Mouse (Mus musculus) stomach, postnatal 0 days (tissue): Measurements from ENCODE around the gene Nr2f2. TPM values are rescaled to one million over a fixed set of nuclear protein-coding genes. Genes with fewer than 3 reads are reported as not detected.

ENCODE experiments used
- ATAC-seq: fragments of 200-750 bp; cut with Nextera tagmentation; 2 replicates; pipeline ENCODE4 v1.8.0; 2017; ENCODE audit not compliant: low FRiP score, low TSS enrichment
- DNase-seq: peaks from one replicate; pipeline ENCODE4 v3.0.0-alpha.2; 2016; ENCODE audit warnings: low spot score
- H3K27ac ChIP-seq: fragments of 300-500 bp; sonication (generic); replicated peaks from 2 replicates; pipeline ENCODE4 v1.5.1; 2014; ENCODE audit warnings: mild to moderate bottlenecking, control low read depth
- H3K27me3 ChIP-seq: fragments of 300-500 bp; sonication (generic); 2 replicates; pipeline ENCODE4 v1.6.1; 2014; ENCODE audit warnings: low read length; ENCODE audit not compliant: control insufficient read depth, insufficient read depth
- H3K36me3 ChIP-seq: fragments of 300-500 bp; sonication (generic); 2 replicates; pipeline ENCODE4 v1.6.1; 2014; ENCODE audit warnings: low read length, mixed read lengths; ENCODE audit not compliant: control insufficient read depth, insufficient read depth
- H3K4me1 ChIP-seq: fragments of 300-500 bp; sonication (generic); replicated peaks from 2 replicates; pipeline ENCODE4 v1.6.1; 2014; ENCODE audit warnings: antibody characterized with exemption; ENCODE audit not compliant: control insufficient read depth, insufficient read depth
- H3K4me2 ChIP-seq: fragments of 300-500 bp; sonication (generic); replicated peaks from 2 replicates; pipeline ENCODE4 v1.6.1; 2014; ENCODE audit warnings: low read depth, mild to moderate bottlenecking, control low read depth, moderate library complexity
- H3K4me3 ChIP-seq: fragments of 300-500 bp; sonication (generic); 2 replicates; pipeline ENCODE4 v1.5.1; 2014; ENCODE audit warnings: low read depth, low read length, control low read depth
- H3K9ac ChIP-seq: fragments of 300-500 bp; sonication (generic); 2 replicates; pipeline ENCODE4 v1.6.1; 2014; ENCODE audit warnings: mild to moderate bottlenecking, low read length, control low read depth, mixed read lengths
- H3K9me3 ChIP-seq: fragments of 300-500 bp; sonication (generic); 2 replicates; pipeline ENCODE4 v1.6.1; 2016; ENCODE audit warnings: low read length; ENCODE audit not compliant: control insufficient read depth
- CTCF ChIP-seq: IDR thresholded peaks from 2 replicates; pipeline ENCODE4 v1.5.1; 2016; ENCODE audit warnings: antibody characterized with exemption, low read depth, mild to moderate bottlenecking, moderate library complexity
- EP300 ChIP-seq: optimal IDR thresholded peaks from 2 replicates; pipeline ENCODE3; 2016; ENCODE audit warnings: antibody characterized with exemption
- WGBS: fragments of 180-500 bp; shearing (Covaris S2); extraction: QIAGEN DNeasy Blood & Tissue Kit; methylation state at CpG from one replicate; pipeline ENCODE4 v1.1.7; 2014; 5-methylcytosine and 5-hydroxymethylcytosine counted together
- polyA plus RNA-seq: library from polyadenylated mRNA; unstranded; fragments of >200 nt; fragmentation: Nextera tagmentation; extraction: Ambion mirVana; gene quantifications from 2 replicates; pipeline ENCODE4 v1.2.1, GENCODE M21; 2015

Nr2f2 gene
- polyA plus RNA-seq, 1 experiment from 2014 or later: 53.9 TPM

GRCm38 (mm10) chr7:70351981-70352560 is 14.5 kb downstream of the Nr2f2 start:
- Histone ChIP-seq H3K4me2 (peak overlapping the region; percentile 88), H3K4me3 (peak overlapping the region; percentile 72), H3K4me1 (peaks cover under 1% of the 10 kb centered on the region; the same call in 1 of the 2 replicates), H3K36me3 (no peaks in the 10 kb centered on the region; the same call in 1 of the 2 replicates), H3K27ac (peak overlapping the region; percentile 96), H3K9ac (peak overlapping the region; percentile 86), H3K9me3 (no peaks in the 10 kb centered on the region), H3K27me3 (no peaks in the 10 kb centered on the region)
- 12% methylated on average over 1 of the region's 1 CpGs for WGBS
- DNase-seq: peak; percentile 12
- no peak for TF ChIP-seq CTCF
- TF ChIP-seq EP300: no peak
- ATAC-seq: no peak

- Histone ChIP-seq H3K27ac (peak overlapping the region; percentile 96), H3K9ac (peak overlapping the region; percentile 86), H3K36me3 (no peaks in the 10 kb centered on the region; the same call in 1 of the 2 replicates), H3K9me3 (no peaks in the 10 kb centered on the region), H3K4me2 (peak overlapping the region; percentile 88), H3K4me3 (peak overlapping the region; percentile 72), H3K4me1 (peaks cover 7% of the 10 kb centered on the region; the same call in 1 of the 2 replicates), H3K27me3 (no peaks in the 10 kb centered on the region)
- TF ChIP-seq EP300 (no peak), CTCF (no peak)
- ATAC-seq (peak; percentile 66), DNase-seq (peak; percentile 72)
- WGBS: 1% methylated on average over 38 of the region's 55 CpGs
These were observed 15.6 kb downstream of the Nr2f2 start for GRCm38 (mm10) chr7:70350781-70351551.

GRCm38 (mm10) chr7:70349981-70350670 is 16.4 kb downstream of the Nr2f2 start:
- Histone ChIP-seq H3K36me3 (no peaks in the 10 kb centered on the region), H3K9me3 (no peaks in the 10 kb centered on the region), H3K4me1 (peaks cover 7% of the 10 kb centered on the region; the same call in 1 of the 2 replicates), H3K27me3 (no peaks in the 10 kb centered on the region), H3K4me3 (peak overlapping the region; percentile 72), H3K27ac (peak overlapping the region; percentile 96), H3K9ac (peak overlapping the region; percentile 86), H3K4me2 (peak overlapping the region; percentile 88)
- TF ChIP-seq CTCF (no peak), EP300 (no peak)
- DNase-seq: peak; percentile 20
- no peak for ATAC-seq
- 14% methylated on average over 20 of the region's 20 CpGs for WGBS

GRCm38 (mm10) chr7:70348977-70349615 is 17.4 kb downstream of the Nr2f2 start:
- no peaks in the 10 kb centered on the region for H3K36me3 ChIP-seq
- WGBS: 32% methylated on average over 11 of the region's 11 CpGs
- DNase-seq (peak; percentile 35), ATAC-seq (no peak)
- H3K4me1 ChIP-seq: peaks cover 7% of the 10 kb centered on the region; the same call in 1 of the 2 replicates
- H3K27me3 ChIP-seq: no peaks in the 10 kb centered on the region
- no peaks in the 10 kb centered on the region for H3K9me3 ChIP-seq
- TF ChIP-seq CTCF (no peak), EP300 (no peak)
- peak overlapping the region; percentile 88 for H3K4me2 ChIP-seq
- H3K9ac ChIP-seq: peak overlapping the region; percentile 86; the same call in 1 of the 2 replicates
- H3K27ac ChIP-seq: peak overlapping the region; percentile 96
- peak overlapping the region; percentile 72; the same call in 1 of the 2 replicates for H3K4me3 ChIP-seq

GRCm38 (mm10) chr7:70348064-70348976 is 18.2 kb downstream of the Nr2f2 start:
- 33% methylated on average over 30 of the region's 30 CpGs for WGBS
- H3K36me3 ChIP-seq: no peaks in the 10 kb centered on the region
- no peak for TF ChIP-seq CTCF
- TF ChIP-seq EP300: no peak
- no peak for ATAC-seq
- peak overlapping the region; percentile 58 for H3K9ac ChIP-seq
- DNase-seq: peak; percentile 21
- peak overlapping the region; percentile 88 for H3K4me2 ChIP-seq
- H3K27ac ChIP-seq: peak overlapping the region; percentile 77
- H3K9me3 ChIP-seq: no peaks in the 10 kb centered on the region
- H3K4me1 ChIP-seq: peaks cover 7% of the 10 kb centered on the region; the same call in 1 of the 2 replicates
- peak overlapping the region; percentile 13 for H3K4me3 ChIP-seq
- no peaks in the 10 kb centered on the region for H3K27me3 ChIP-seq
